Mouse (Mus musculus): ENCODE measurements around the gene Tbck.

Tbck gene

DNA sequence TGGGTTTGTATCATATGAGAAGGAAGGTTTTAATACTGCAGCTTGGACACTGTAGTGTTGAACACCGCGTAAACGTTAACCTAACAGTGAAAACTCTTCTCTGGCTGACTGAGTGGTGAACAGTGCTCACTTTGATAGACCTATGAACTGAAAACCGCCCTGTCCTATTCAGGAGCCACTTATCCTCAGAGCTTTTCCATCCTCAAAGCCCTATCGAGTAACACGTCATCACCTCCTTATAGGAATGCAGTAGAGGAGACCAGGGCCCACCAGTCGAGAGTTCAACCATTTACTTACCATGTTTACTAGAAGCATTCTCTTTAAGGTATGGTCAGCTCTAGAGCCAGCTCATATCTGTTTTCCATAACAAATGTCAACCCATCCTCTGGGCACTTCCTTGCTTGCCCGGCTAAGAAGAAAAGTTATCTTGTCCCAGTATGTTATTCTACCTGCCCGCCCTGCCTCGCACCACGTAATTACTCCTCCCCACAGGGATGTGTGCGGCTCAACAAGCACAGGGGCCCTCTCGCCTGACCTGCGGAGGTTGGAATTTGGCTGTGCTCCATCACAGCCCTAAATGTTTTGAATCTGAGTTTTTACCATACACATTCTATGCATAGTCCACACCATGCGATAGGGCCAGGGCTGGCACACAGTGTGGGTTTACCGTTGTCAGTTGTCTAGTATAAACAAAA lies 147.4 kb downstream of the Tbck start:
- DNase-seq (ENCODE audit: low spot score) = no peak

GRCm38 (mm10) chr3:132835118-132835794 lies 151.3 kb downstream of the Tbck start:
- DNase-seq (ENCODE audit: low spot score) = no peak

- no peak for DNase-seq (ENCODE audit: low spot score)
These were observed 153.2 kb downstream of the Tbck start for GRCm38 (mm10) chr3:132837134-132837533.

DNA sequence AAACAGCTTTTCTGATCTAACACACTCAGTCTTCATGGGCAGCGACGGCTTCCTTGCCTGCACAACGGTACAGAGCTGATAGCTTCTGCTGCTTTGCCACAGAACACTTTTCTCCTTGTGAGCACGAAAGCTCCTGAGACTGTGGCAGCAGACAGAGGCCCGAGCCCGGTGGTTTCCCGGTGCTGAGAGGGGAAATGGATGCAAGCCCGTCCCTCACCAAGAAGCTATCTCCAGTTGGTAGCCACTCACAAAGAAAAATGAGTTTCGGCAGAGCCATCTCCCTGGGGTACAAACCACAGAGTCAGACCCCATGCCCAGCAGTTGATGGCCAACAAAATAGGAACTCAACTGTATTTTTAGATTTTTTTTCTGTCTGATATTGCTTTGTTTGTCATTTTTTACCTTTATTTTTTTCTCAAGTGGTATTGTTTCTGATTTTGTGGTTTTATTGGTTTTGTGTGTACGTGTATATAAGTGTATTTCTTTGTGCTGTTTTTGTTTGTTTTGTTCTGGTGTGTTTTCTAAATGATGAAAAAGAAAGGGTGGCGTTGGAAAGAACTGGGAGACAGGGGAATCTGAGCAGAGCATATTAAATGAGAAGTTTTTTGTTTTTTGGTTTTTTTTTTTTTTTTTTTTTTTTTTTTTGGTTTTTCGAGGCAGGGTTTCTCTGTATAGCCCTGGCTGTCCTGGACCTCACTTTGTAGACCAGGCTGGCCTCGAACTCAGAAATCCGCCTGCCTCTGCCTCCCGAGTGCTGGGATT lies 154.9 kb downstream of the Tbck start:
- no peak for DNase-seq (ENCODE audit: low spot score)

- DNase-seq (ENCODE audit: low spot score) = no peak
These were observed 155.6 kb downstream of the Tbck start for GRCm38 (mm10) chr3:132839516-132839915.

GRCm38 (mm10) chr3:132842676-132843075 lies 158.7 kb downstream of the Tbck start:
- no peak for DNase-seq (ENCODE audit: low spot score)

GRCm38 (mm10) chr3:132849669-132850068 lies 165.7 kb downstream of the Tbck start:
- DNase-seq (ENCODE audit: low spot score) = no peak

DNA sequence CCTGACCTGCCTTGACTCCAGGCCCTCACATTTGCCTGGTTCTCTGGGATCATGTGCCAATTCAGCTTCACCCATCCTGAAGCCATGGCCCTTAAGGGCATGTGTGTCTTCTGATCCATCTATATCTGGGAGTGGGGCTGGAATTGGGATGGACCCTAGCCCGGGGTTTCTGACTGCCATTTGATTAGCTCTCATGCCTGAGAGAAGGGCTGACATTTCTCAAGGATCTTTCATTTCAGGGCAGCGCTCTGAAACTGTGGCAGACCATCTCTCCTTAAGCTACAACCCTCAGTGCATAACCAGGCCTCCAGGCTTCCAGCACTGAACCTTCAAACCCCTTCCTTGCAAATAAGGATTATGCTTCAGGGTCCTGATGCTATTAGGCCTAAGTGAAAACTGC lies 166.5 kb downstream of the Tbck start:
- no peak for DNase-seq (ENCODE audit: low spot score)

- DNase-seq (ENCODE audit: low spot score) = no peak
These were observed 167.5 kb downstream of the Tbck start for GRCm38 (mm10) chr3:132851417-132851816.

GRCm38 (mm10) chr3:132851841-132852728 lies 168.1 kb downstream of the Tbck start:
- DNase-seq (ENCODE audit: low spot score) = no peak

- DNase-seq (ENCODE audit: low spot score) = no peak
These were observed 170.3 kb downstream of the Tbck start for GRCm38 (mm10) chr3:132854271-132854670.

DNA sequence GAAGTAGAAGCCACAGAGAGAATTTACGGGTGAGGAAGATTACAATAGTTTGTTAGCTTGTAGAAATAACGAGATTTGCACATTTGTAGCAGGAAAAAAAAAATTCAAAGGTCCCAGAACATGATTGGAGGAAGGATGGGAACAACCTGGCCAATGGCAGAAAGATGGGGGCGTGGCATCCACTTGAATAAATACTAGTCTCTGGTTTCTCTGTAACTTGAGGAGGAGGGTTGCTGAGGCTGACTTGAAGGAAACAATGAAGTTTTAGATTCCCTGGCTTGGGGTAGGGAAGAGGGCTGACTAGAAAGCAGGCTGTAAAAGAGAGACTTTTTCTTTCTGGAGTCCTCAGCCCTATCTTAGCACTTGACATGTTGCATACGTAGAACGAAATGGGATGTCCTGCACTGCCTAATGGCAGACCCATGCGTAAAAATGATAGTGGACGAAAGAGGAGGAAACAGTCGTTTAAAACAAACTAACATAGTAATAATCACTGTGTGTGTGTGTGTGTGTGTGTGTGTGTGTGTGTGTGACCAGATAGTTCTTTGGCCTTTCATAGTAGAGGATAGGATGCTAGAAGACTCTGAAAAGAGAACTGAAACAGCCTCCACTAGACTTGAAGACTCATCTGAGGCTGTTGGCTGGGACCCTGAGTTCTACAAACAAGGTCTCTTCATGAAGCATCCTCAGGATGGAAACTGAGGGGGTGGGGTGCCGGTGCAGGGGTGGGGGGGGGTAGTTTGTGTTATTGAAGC lies 171.7 kb downstream of the Tbck start:
- DNase-seq (ENCODE audit: low spot score) = no peak

DNA sequence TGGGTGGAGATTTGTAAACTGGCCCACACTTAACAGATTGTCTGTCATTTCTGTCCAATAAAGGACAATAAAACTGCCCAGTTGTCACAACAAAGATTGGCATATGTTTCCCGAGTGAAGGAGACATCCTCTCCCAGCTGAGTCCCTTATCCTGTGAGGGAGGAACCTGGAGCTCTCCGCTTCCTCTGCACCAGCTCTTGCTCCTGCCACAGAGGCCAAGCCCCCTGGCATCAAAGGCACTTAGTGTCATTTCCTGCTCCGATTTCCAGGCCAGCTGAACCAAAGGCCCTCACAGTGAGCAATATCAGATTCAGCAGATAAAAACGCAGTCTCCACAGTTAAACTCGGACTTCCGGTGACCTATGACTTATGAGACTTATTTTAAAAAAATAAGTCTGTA lies 172.7 kb downstream of the Tbck start:
- no peak for DNase-seq (ENCODE audit: low spot score)

GRCm38 (mm10) chr3:132858849-132859248 lies 174.9 kb downstream of the Tbck start:
- no peak for DNase-seq (ENCODE audit: low spot score)

GRCm38 (mm10) chr3:132859573-132859972 lies 175.6 kb downstream of the Tbck start:
- DNase-seq (ENCODE audit: low spot score) = no peak

- no peak for DNase-seq (ENCODE audit: low spot score)
These were observed 176.9 kb downstream of the Tbck start for GRCm38 (mm10) chr3:132860796-132861195.

GRCm38 (mm10) chr3:132863843-132864242 lies 179.9 kb downstream of the Tbck start:
- DNase-seq (ENCODE audit: low spot score) = no peak

DNA sequence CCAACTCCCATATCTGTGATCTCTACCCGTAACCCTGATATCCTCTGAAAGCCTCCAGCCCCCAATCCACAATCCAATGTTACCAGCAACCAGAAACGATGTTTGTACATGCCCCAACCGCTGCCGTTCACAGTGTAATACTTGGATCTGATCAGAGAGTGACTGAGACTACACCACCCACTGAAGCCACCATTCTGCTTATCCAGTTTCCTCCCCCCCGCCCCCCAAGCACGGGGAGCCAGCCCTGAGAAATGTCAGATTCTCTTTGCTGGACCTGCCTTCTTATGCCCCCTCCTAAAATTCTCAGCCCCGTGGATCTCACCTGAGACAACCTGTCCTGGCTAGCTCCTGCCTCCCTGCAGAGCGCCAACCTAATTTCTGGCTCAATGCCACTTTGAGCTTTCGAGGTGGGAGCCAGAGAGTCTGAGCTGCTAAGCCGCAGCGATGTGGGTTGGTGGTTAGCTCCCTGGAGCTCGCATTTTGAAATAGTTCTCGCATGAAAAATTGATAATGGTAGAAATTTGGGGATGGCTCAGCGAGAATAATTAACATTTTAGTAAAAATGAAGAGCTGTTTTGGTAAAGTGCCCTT lies 180.5 kb downstream of the Tbck start:
- DNase-seq (ENCODE audit: low spot score) = no peak

DNA sequence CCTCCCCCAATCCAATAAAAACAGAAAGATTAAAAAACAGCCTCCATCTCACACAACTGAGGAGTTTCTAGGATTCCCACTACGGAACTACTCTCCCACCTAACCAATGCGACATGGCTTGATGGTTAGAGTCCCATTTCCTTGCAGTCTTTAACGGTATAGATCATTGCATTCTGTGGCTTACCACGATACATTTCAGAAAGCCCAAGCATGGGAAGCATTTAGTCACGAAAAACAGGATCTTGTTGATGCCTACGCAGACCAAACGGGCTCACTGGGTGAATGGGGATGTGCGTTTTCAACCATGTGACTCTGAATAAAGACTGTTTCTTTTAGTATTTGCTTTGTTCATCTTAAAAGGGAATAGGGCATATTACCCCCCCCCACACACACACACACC lies 181.0 kb downstream of the Tbck start:
- no peak for DNase-seq (ENCODE audit: low spot score)

DNA sequence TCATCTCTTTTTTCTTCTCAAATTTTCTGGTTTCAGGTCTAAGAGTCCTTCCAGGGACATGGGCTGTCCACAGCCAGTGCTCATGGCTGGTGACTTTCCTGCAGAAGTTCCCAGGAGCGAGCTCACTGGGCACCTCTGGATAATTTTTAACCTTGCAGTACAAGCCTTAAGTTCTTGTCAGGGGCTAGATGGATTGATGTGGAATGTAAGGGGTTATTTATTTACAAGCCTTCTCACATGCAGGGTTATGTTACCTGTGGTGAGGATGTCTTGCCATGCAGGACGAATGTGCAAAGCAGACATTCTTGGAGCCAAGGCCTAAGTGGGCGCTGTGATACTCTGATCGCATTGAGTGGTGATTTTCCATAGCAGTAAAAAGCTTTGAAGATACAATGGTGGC lies 181.7 kb downstream of the Tbck start:
- no peak for DNase-seq (ENCODE audit: low spot score)

- DNase-seq (ENCODE audit: low spot score) = no peak
These were observed 183.0 kb downstream of the Tbck start for GRCm38 (mm10) chr3:132866984-132867383.

All from ovary, postnatal 36 days (tissue).